Mouse (Mus musculus): ENCODE data around the gene Vmn1r239-ps. TPM values are rescaled to one million over a fixed set of nuclear protein-coding genes. Genes with fewer than 3 reads are reported as not detected.
"Not testable (repeated sequence)": the region's sequence is repeated elsewhere in the genome, so short reads cannot be mapped to it uniquely, and the experiment has no call there.

The Vmn1r239-ps gene
- total RNA-seq (2021) = not detected
- long read RNA-seq, experiment 1 = 0 reads
- long read RNA-seq, experiment 2 = 0 reads

DNA sequence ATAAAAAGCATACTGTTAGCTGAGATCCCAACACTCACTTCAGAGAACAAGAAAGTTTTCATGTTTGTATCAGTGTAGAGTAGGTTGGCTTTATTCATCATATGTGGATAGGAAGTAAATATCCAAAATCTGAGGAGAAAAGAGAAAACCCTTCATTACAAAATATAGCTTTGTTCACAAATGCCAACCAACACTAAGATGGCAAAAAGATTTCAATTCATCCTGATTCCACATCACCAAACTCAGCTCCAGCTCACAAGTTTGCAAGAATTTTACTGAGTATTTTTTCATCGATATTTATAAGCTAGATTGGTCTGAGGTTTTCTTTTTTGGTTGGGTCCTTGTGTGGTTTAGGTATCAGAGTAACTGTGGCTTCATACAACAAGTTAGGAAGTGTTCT, at the start of gene Vmn1r239-ps:
Gene Vmn1r239-ps, minus strand, starts transcription at position 101 of the 400 bp plus-strand sequence.
- DNase-seq = not testable (repeated sequence)

DNA sequence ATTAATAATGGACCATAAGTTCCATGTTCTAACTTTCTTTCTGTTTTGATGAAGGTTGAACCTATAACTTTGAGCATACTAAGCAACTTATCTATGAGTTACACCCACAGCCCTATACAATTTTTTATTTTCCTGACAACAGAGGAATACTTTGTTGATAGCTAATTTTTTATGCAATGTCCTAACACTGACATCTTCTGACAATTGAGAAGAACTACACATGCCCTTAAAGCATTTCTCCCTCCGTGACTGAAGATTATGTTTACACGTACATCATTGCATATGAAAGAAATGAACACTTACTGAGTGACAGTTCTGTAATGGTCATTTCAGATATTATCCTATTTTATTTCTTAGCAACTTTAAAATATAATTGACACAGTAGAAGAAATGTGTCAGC, 36.0 kb upstream of the Vmn1r239-ps start:
- no peak for DNase-seq

GRCm38 (mm10) chrX:147443386-147443785, 10.1 kb downstream of the Vmn1r239-ps start:
- peak; percentile 2 to 3 for DNase-seq

DNA sequence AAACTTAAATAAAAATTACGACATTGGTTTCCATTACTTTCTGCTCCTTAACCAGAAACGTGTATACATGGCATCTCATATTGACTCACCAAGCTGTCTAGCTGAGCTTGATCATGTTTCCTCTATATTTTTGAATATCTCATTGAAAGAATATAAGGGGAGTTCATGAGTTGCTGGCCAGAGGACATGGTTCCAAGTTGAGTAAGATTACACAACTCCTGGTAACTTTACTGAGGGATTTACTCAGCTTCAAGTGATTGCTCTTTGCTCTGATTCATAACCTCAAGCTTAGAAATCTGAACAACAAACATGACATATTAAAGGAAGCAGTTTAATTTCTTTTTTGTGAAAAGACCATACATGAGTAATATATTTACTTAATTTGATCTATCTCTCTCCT, 18.1 kb downstream of the Vmn1r239-ps start:
- no peak for DNase-seq

- DNase-seq = peak; percentile 52 to 57
Observed at GRCm38 (mm10) chrX:147429753-147430152, 23.8 kb downstream of the Vmn1r239-ps start.

DNA sequence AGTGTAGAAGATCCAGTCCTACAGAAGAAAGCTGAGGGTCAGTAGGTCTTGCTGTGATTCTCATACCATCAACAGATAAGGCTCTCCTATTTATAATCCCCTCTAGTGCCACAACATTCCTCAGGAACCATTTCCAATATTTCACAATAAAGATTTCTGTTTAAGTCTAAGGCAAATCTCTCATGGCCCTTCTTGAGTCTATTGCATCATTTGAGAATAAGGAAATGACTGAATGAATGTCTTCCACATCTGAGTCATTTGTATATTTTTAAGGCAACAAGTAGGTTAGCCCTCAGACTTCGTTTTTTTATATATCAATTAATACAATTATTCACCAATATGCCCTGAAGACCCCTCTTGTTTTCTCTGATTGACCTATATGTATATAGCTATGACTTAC, 24.4 kb downstream of the Vmn1r239-ps start, which contains the start of gene Il13ra2:
Gene Il13ra2, minus strand, starts transcription at position 64 of the 400 bp plus-strand sequence.
- DNase-seq = no peak

Other genes starting within 250 kb of the Vmn1r239-ps start
- under 1 TPM in 1 of 2 experiments, not detected in 1; 0.18 TPM for gene Il13ra2, start 24.5 kb downstream of the Vmn1r239-ps start, total RNA-seq (2021)
- 1 to 10 TPM; 1.2 to 1.7 TPM for gene Lrch2, start 100.4 kb upstream of the Vmn1r239-ps start, total RNA-seq (2021)

Data from heart, adult 18-20 months (tissue).